Mouse (Mus musculus) ES-Bruce4 (cell line): ENCODE data around the gene Il1rap. TPM values are rescaled to one million over a fixed set of nuclear protein-coding genes. Genes with fewer than 3 reads are reported as not detected.

Experiments
- H3K27ac ChIP-seq: 2 replicates; pipeline ENCODE4 v1.5.1; 2012; ENCODE audit warnings: low read length, inconsistent platforms; ENCODE audit not compliant: insufficient read depth
- H3K27me3 ChIP-seq: 2 replicates; pipeline ENCODE4 v1.6.1; 2012; ENCODE audit warnings: mild to moderate bottlenecking, low read length, inconsistent platforms; ENCODE audit not compliant: control insufficient read depth, poor library complexity, insufficient read depth, severe bottlenecking
- H3K36me3 ChIP-seq: 2 replicates; pipeline ENCODE4 v1.6.1; 2012; ENCODE audit warnings: inconsistent platforms, mild to moderate bottlenecking, low read length, moderate library complexity; ENCODE audit not compliant: control insufficient read depth, poor library complexity, insufficient read depth, severe bottlenecking
- H3K4me1 ChIP-seq: one replicate; pipeline ENCODE4 v1.8.1; 2011; ENCODE audit warnings: low read length; ENCODE audit not compliant: control insufficient read depth, insufficient read depth
- H3K4me3 ChIP-seq: 2 replicates; pipeline ENCODE4 v1.5.1; 2011; ENCODE audit warnings: low read depth, mild to moderate bottlenecking, low read length
- H3K9ac ChIP-seq: 2 replicates; pipeline ENCODE4 v1.6.1; 2012; ENCODE audit warnings: low read depth, mild to moderate bottlenecking, inconsistent platforms; ENCODE audit not compliant: poor library complexity, severe bottlenecking
- H3K9me3 ChIP-seq: replicated peaks from 2 replicates; pipeline ENCODE4 v1.6.1; 2012; ENCODE audit warnings: mild to moderate bottlenecking, low read length, inconsistent platforms; ENCODE audit not compliant: control insufficient read depth, poor library complexity, insufficient read depth, severe bottlenecking
- CTCF ChIP-seq: IDR thresholded peaks from one replicate; pipeline ENCODE4 v1.8.1; 2011; ENCODE audit warnings: low read depth, low read length
- EP300 ChIP-seq: IDR thresholded peaks from 2 replicates; pipeline ENCODE4 v1.6.1; 2011; ENCODE audit warnings: low read depth, low read length; ENCODE audit not compliant: insufficient read depth
- POLR2A ChIP-seq: IDR thresholded peaks from one replicate; pipeline ENCODE4 v1.8.1; 2011; ENCODE audit warnings: low read length; ENCODE audit not compliant: insufficient read depth
- polyA plus RNA-seq: library from polyadenylated mRNA; stranded (reverse); fragments of >200 nt; gene quantifications from 2 replicates; pipeline ENCODE4 v1.2.4, GENCODE M21; 2011; ENCODE audit warnings: low read depth; ENCODE audit not compliant: missing spikeins, insufficient read depth, insufficient read length

Il1rap gene
- polyA plus RNA-seq, 1 experiment, result 1.3 TPM

DNA sequence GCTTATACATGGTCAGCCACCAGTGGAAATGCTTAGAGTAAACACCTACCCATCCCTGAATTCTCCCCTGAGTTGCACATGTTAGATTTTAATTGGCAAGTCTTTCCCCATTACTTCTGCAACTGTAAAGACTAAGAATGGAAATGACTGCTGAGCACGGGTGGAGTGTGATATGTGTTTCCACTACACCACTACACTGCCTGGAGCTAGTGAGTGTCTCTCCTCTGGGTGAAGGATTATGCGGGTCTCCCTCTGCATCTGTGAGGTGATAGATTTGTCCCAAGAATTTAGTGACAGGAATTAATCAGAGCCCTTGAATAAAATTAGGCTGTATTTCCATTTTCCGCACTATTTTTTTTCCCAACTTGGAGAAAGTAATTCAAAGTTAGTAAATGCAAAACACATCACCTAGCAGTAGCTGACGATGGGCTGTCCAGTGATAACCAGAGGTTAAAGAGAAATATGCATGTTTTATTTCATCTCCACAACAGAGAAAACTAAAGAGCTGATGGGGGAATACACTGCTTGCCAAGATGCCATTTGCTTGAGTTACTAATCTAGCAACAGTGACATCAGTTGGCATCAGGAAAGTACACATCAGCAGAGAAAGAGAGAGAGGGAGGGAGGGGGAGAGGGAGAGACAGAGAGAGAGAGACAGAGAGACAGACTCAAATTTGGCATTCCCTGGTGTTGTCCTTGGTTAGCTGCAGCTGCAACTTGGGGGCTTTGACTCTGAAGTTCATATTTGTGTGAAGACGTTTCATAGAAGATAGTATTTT lies 132.2 kb downstream of the Il1rap start:
- TF ChIP-seq CTCF, result no peak
- TF ChIP-seq POLR2A, result no peak
- TF ChIP-seq EP300, result no peak
- no peaks in the 10 kb centered on the region for H3K36me3 ChIP-seq
- H3K27ac ChIP-seq, result no peak overlapping the region
- no peaks in the 10 kb centered on the region for H3K9me3 ChIP-seq
- H3K9ac ChIP-seq, result no peak overlapping the region
- H3K4me3 ChIP-seq, result no peak overlapping the region
- no peaks in the 10 kb centered on the region for H3K27me3 ChIP-seq
- H3K4me1 ChIP-seq, result no peaks in the 10 kb centered on the region

DNA sequence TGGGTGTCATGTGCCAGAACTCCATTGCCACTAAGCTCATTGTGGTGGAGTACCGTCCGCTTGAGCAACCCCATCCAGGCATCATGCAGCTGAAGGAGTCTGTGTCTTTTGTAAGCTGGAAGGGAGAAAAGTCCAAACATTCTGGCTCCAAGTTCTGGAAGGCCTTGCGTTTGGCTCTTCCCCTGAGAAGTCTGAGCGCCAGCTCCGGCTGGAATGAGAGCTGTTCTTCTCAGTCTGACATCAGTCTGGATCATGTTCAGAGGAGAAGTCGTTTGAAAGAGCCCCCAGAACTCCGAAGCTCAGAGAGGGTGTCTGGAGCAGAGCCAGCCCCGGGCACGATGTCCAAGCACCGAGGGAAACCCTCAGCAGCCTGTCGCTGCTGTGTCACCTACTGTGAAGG lies 141.0 kb downstream of the Il1rap start:
- H3K9me3 ChIP-seq, result no peaks in the 10 kb centered on the region
- no peak overlapping the region for H3K4me3 ChIP-seq
- no peaks in the 10 kb centered on the region for H3K4me1 ChIP-seq
- no peak for TF ChIP-seq EP300
- no peak for TF ChIP-seq CTCF
- TF ChIP-seq POLR2A, result no peak
- H3K27me3 ChIP-seq, result no peaks in the 10 kb centered on the region
- H3K36me3 ChIP-seq, result no peaks in the 10 kb centered on the region
- no peak overlapping the region for H3K27ac ChIP-seq
- H3K9ac ChIP-seq, result no peak overlapping the region

GRCm38 (mm10) chr16:26723952-26724747 lies 142.6 kb downstream of the Il1rap start:
- Histone ChIP-seq H3K9ac (no peak overlapping the region), H3K9me3 (no peaks in the 10 kb centered on the region), H3K36me3 (no peaks in the 10 kb centered on the region), H3K27ac (no peak overlapping the region), H3K27me3 (no peaks in the 10 kb centered on the region), H3K4me1 (no peaks in the 10 kb centered on the region), H3K4me3 (no peak overlapping the region)
- no peak for TF ChIP-seq CTCF
- TF ChIP-seq POLR2A, result no peak
- TF ChIP-seq EP300, result no peak

DNA sequence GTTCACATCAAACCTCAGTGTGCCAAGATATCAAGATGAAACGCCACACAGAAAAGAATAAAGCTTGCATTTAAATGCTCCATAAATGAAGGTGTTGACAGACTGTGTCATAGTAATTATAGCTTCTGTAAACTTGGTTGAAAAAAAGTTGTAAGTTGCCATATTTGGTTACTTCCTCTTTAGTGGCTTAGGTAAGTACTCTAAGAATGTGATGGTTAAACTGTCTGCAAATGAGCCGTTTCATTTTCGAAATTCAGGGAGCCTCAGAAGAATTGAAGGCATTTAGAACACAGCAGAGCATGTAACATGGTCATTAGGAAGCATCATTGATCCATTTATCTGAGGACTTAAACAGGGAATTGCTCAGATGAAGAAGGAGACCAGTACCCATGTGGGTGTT lies 146.6 kb downstream of the Il1rap start:
- Histone ChIP-seq H3K27me3 (no peaks in the 10 kb centered on the region), H3K36me3 (no peaks in the 10 kb centered on the region), H3K9me3 (no peaks in the 10 kb centered on the region), H3K27ac (no peak overlapping the region), H3K4me1 (no peaks in the 10 kb centered on the region), H3K9ac (no peak overlapping the region), H3K4me3 (no peak overlapping the region)
- TF ChIP-seq POLR2A (no peak), EP300 (no peak), CTCF (no peak)

GRCm38 (mm10) chr16:26730941-26731340 lies 149.4 kb downstream of the Il1rap start:
- Histone ChIP-seq H3K9me3 (no peaks in the 10 kb centered on the region), H3K4me1 (no peaks in the 10 kb centered on the region), H3K36me3 (no peaks in the 10 kb centered on the region), H3K9ac (no peak overlapping the region), H3K4me3 (no peak overlapping the region), H3K27ac (no peak overlapping the region), H3K27me3 (no peaks in the 10 kb centered on the region)
- TF ChIP-seq EP300 (no peak), POLR2A (no peak), CTCF (no peak)

DNA sequence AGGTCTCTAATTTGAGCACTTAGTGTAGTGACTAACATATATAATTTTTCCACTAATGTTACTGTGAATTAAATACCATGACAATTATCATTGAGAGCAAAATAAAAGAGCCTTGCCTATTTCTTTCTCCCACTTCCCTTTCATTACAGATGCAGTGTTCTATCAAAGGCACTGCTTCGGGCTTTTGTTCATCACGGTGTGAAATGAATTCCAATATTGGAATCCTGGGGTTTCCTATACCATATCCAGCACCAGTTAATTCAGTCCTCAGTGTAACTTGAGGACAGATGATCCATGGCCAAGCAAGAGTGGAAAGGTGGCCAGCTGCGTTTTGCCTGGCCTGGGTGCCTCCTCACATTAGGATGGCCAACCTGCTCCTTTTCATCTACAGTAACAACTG lies 151.1 kb downstream of the Il1rap start:
- no peak overlapping the region for H3K9ac ChIP-seq
- no peaks in the 10 kb centered on the region for H3K4me1 ChIP-seq
- H3K27ac ChIP-seq, result no peak overlapping the region
- no peaks in the 10 kb centered on the region for H3K27me3 ChIP-seq
- H3K4me3 ChIP-seq, result no peak overlapping the region
- TF ChIP-seq EP300 (no peak), POLR2A (no peak)
- no peaks in the 10 kb centered on the region for H3K9me3 ChIP-seq
- no peaks in the 10 kb centered on the region for H3K36me3 ChIP-seq
